Mouse (Mus musculus): ENCODE data around the gene Igsf8.

DNA sequence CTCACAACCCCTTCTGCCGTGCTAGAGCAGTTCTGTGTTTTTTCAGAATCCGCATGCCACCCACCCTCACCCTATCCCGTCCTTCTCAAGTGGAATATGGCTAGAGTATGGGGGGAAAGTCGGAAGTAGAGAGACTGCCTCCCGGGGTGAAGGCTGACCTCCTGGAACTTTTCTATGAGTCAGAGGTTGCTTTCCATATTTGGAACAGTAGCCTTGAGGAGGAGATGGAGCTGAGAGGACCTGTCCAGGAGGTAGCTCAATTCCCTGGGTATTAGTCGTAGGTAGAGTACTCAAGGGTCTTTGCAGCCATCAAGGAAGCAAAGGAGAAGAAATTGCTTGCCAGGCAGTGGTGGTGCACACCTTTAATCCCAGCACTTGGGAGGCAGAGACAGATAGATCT, 90.6 kb downstream of the Igsf8 start:
- TF ChIP-seq POLR2A (IDR thresholded peaks at IDR 0.05; ENCODE audit: low read depth, low read length): no peak
- no peak for TF ChIP-seq CTCF (IDR thresholded peaks at IDR 0.05; ENCODE audit: extremely low read depth, insufficient read length, insufficient replicate concordance, low read depth, low read length)
